Mouse (Mus musculus) mature B cell (primary cell): Measurements from ENCODE around the gene AL607142.1.

Source experiments
- in situ Hi-C: fragments of 300-500 bp; cut with MboI; formaldehyde crosslinking; loops from 2 replicates; pipeline ENCODE4 v1.14.3; 2019

Gene AL607142.1

GRCm38 (mm10) chr4:120064696-120065095 lies at the start of gene AL607142.1:
Gene AL607142.1 (plus strand): TSS chr4:120064996.
- in situ Hi-C loops = no loop called here

DNA sequence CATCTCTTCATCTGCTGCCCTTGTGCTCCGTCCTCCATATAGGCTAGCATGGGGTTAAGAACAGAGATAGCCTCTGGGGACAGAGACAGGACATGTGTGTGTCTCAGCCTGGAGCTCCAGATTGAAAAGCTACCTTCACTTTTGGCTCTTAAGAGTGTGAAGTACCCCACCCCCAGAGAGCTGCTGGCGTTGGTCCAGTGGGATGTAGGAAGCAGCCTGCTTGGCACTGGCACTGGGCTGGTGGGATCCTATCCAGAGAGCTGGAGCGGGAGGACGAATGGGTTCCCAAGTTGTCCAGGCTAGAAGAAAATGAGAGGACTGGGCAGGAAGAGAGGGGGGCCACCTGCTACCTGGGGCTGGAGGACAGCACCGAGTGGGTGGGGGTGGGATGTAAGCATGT lies 46.4 kb upstream of the AL607142.1 start:
- in situ Hi-C loops = no loop called here

DNA sequence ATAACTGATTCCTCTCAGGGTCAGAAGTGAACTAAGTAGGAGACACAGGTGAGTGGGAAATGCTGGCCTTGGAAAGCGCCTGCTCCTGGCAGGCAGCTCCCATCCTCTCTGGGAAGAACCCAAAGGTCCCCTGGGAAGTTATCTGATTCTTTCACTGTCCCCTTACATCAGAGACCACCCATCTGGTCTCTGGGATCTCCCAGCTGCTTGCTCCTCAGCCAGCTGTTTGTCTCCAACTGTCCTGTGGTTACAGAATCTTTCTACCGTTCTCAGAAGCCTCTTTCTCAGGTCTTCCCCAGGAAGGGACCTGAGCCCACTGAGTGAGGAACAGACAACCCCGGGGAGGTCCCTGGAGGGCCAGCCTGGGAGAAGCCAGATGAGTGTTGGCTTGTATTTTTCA lies 42.4 kb upstream of the AL607142.1 start:
- in situ Hi-C loops = no loop called here

DNA sequence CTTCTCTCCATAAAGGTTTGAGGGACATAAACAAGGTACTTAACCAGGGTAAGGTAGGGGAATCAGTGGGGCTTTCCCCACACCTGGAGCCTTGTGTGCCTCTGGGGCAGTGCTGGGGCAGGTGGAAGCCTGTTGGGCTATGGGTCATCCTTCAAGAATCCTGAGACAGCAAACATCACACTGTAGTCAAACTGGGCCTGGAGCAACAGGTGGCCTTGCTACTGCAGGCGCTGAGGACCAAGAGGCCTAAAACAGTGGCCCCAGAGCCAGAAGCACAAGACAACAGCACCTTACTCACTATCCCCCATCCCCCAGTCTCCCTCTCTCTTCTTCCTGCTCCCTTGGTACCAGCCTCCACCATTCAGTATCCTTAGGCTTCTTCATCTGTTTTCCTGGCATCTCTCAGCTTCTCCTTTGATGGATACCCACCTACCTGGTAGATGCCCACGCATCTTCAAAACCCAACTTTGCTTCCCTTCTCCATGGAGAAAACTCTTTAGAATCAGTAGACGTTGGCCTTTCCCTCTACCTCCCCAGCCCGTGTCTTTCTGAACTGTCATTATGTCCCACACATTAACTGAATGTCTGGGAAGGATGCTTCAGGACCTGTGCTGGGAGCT lies 41.5 kb upstream of the AL607142.1 start:
- in situ Hi-C loops = no loop called here

GRCm38 (mm10) chr4:120024071-120024470 lies 40.7 kb upstream of the AL607142.1 start:
- in situ Hi-C loops = no loop called here

GRCm38 (mm10) chr4:120027671-120028070 lies 37.1 kb upstream of the AL607142.1 start:
- in situ Hi-C loops = no loop called here

- in situ Hi-C loops = no loop called here
Observed at GRCm38 (mm10) chr4:120029937-120030336, 34.9 kb upstream of the AL607142.1 start.

- in situ Hi-C loops = no loop called here
Observed at GRCm38 (mm10) chr4:120032320-120032983, 32.3 kb upstream of the AL607142.1 start.

DNA sequence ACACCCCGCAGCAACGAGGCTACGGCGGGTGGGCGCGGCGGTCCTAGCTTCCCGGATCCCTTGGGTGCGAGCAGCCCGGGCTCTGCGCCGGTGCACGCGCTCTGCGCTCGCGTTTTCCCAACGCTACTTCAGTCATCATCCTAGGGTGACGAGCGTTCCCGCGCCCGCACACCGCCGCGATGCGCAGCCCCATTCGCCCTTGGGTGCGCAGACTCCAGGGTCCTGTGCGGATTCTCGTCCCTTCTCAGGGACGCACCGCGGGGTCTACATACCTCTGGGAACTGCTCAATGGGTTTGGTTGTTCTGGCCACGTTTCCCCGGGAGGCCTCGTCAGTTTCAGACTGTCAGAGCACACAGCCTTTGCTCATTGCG lies 31.8 kb upstream of the AL607142.1 start:
- in situ Hi-C loops = no loop called here

- in situ Hi-C loops = no loop called here
Observed at GRCm38 (mm10) chr4:120036294-120036693, 28.5 kb upstream of the AL607142.1 start.

GRCm38 (mm10) chr4:120037007-120037406 lies 27.8 kb upstream of the AL607142.1 start:
- in situ Hi-C loops = no loop called here

- in situ Hi-C loops = no loop called here
Observed at GRCm38 (mm10) chr4:120041520-120041919, 23.3 kb upstream of the AL607142.1 start.

- in situ Hi-C loops = no loop called here
Observed at GRCm38 (mm10) chr4:120042480-120042879, 22.3 kb upstream of the AL607142.1 start.

DNA sequence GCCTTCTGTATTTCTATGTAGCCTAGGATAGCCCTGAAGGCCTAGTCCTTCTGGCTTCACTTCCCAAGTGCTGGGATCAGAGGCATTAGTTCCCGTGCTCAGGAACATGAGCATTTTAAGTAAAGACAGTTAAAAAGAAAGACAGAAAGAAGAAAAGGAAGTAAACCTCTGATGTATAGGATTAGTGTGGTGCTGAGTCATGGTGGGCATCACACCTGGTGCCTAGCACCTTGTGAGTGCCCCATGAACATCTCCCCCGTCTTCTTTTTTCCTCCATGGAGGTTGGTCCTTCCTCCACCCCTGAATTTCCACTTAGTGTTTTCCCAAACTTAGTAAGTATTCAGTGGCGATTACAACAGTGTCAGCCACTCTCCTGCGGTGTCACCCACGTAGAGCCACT lies 20.2 kb upstream of the AL607142.1 start:
- in situ Hi-C loops = no loop called here

- in situ Hi-C loops = no loop called here
Observed at GRCm38 (mm10) chr4:120045131-120045537, 19.7 kb upstream of the AL607142.1 start.

DNA sequence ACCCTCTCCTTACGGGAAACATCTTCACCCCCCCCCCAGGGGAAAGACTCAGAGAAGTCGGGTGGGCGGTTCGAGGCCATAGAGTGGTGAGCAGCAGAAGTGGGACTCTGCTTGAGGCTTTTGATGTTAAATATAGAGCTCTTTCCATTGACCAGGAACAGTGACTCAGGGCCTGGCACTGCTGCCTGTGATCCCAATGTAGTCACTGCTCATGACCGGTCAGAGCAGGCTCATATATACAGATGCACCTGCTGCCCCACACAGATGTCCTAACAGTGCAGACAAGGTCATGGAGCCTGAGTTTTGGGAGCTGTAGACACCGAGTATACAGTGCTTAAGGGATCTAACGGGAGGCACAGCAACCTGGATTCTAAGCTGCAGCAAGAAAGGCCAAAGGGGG lies 18.9 kb upstream of the AL607142.1 start:
- in situ Hi-C loops = no loop called here

- in situ Hi-C loops = no loop called here
Observed at GRCm38 (mm10) chr4:120047060-120047459, 17.7 kb upstream of the AL607142.1 start.

DNA sequence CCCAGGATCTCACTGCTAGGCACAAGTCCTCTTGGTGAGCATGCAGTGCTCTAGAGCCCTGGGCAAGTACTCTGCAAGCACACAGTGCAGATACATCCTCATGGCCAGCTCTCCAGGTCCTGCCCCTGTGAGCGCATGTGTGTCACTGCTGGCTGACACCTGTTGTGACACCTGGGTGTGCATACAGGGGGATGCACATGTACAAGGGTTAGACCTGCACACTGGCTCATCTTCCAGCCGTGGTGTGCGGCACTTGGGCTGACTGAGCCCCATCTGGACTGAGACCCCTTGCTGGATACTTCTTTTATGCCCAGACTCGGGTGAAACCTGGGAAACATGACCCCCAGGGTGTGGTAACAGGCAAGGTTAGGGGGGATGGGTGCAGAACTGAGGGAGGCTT lies 16.5 kb upstream of the AL607142.1 start:
- in situ Hi-C loops = no loop called here

DNA sequence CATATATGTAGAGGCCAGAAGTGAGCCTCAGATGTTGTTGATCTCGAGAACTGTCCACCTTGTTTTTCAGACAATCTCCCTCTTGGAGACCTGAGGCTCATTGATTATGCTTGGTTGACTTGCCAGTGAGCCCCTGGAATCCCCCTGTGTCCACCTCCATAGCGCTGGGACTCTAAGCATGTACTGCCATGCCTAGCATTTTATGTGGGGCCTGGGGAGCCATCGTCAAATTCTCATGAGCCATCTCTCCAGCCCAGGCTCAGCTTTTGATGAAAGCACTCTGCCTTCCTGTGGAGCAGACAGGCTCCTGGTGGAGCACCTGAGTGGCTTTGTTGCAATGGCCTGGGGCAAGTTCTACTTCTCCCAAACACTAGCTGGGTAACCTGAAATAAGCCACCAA lies 14.9 kb upstream of the AL607142.1 start:
- in situ Hi-C loops = no loop called here

- in situ Hi-C loops = no loop called here
Observed at GRCm38 (mm10) chr4:120052481-120052880, 12.3 kb upstream of the AL607142.1 start.

GRCm38 (mm10) chr4:120053026-120054005 lies 11.5 kb upstream of the AL607142.1 start:
- in situ Hi-C loops = no loop called here

DNA sequence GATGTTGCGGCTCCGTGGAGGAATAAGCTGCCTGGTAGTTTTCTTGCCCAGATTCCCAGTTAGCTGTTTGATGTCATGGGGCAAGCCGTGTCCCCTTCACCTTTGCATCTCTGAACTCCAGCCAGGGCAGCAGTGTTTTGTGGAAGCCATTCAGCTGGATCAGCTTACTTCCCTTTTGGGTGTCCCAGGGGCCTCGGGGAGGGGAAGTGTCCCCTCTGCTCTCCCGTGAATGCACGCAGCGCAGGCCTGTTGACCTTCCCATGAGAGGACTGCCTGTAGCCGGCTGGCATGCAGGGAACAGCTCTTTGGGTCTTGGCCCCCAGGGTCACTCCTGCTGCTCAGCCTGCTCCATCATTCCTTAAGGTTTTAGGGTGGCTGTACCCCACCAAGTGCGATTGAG lies 10.7 kb upstream of the AL607142.1 start:
- in situ Hi-C loops = no loop called here

GRCm38 (mm10) chr4:120056451-120056850 lies 8.3 kb upstream of the AL607142.1 start:
- in situ Hi-C loops = no loop called here
